Mouse (Mus musculus): ENCODE results near the gene Snapin. TPM values are rescaled to one million over a fixed set of nuclear protein-coding genes. Genes with fewer than 3 reads are reported as not detected.
A peak's percentile ranks its signal among the peaks of the same experiment; 100 is the strongest.

Snapin gene
- 20.7 and 25.3 TPM in 2 replicates for polyA plus RNA-seq (2012; rRNA removed)

GRCm38 (mm10) chr3:90490696-90491256 is at the start of gene Snapin:
Gene Snapin, minus strand, starts transcription at chr3:90491033.
- Histone ChIP-seq H3K4me1 (ENCODE audit: control insufficient read depth, insufficient read depth, low read length) (peaks cover 12% of the 10 kb centered on the region; the same call in 1 of the 2 replicates), H3K27ac (ENCODE audit: insufficient read depth, low read depth, low read length) (peak within 1 kb of the TSS; percentile 83), H3K27me3 (replicated peaks; ENCODE audit: control insufficient read depth, insufficient read depth, low read length) (no peaks in the 10 kb centered on the region), H3K36me3 (ENCODE audit: control insufficient read depth, insufficient read depth, low read length) (peaks cover 5% of the 10 kb centered on the region), H3K4me3 (ENCODE audit: insufficient read depth, low read depth, low read length) (peak within 1 kb of the TSS; percentile 74)
- peak; percentile 98 for DNase-seq
- under 1% methylated on average over 37 of the region's 37 CpGs for WGBS
- TF ChIP-seq POLR2A (IDR thresholded peaks at IDR 0.05; ENCODE audit: low read depth, low read length) (no peak), CTCF (conservative IDR thresholded peaks at IDR 0.05; ENCODE audit: insufficient read depth, insufficient read length, low read depth, low read length) (peak; percentile 78)

DNA sequence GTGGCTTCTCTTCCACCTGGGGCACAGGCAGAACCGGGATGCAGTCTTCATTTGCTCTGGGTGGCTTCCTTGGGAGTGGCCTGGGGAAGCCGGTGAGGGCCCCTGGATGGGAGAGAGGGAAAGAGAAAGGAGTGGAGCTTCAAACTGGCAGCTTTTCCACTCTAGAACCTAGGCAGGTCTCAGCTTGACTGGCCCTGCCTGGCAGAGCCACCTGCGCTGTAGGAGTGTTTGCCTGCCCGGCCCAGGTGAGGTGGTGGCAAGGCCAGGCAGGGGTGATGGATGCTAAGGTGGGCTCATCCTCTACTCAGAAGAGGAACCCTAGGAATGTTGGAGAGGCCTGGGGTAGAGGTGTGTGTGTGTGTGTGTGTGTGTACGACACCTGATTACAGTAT is 47.1 kb upstream of the Snapin start:
- 32% methylated on average over 5 of the region's 5 CpGs for WGBS
- Histone ChIP-seq H3K4me1 (ENCODE audit: control insufficient read depth, insufficient read depth, low read length) (peaks cover 8% of the 10 kb centered on the region), H3K4me3 (ENCODE audit: insufficient read depth, low read depth, low read length) (peak overlapping the region; percentile 73), H3K27ac (ENCODE audit: insufficient read depth, low read depth, low read length) (peak overlapping the region; percentile 96), H3K27me3 (replicated peaks; ENCODE audit: control insufficient read depth, insufficient read depth, low read length) (no peaks in the 10 kb centered on the region), H3K36me3 (ENCODE audit: control insufficient read depth, insufficient read depth, low read length) (no peaks in the 10 kb centered on the region)
- DNase-seq, result no peak
- no peak for TF ChIP-seq CTCF (conservative IDR thresholded peaks at IDR 0.05; ENCODE audit: insufficient read depth, insufficient read length, low read depth, low read length)
- no peak for TF ChIP-seq POLR2A (IDR thresholded peaks at IDR 0.05; ENCODE audit: low read depth, low read length)

DNA sequence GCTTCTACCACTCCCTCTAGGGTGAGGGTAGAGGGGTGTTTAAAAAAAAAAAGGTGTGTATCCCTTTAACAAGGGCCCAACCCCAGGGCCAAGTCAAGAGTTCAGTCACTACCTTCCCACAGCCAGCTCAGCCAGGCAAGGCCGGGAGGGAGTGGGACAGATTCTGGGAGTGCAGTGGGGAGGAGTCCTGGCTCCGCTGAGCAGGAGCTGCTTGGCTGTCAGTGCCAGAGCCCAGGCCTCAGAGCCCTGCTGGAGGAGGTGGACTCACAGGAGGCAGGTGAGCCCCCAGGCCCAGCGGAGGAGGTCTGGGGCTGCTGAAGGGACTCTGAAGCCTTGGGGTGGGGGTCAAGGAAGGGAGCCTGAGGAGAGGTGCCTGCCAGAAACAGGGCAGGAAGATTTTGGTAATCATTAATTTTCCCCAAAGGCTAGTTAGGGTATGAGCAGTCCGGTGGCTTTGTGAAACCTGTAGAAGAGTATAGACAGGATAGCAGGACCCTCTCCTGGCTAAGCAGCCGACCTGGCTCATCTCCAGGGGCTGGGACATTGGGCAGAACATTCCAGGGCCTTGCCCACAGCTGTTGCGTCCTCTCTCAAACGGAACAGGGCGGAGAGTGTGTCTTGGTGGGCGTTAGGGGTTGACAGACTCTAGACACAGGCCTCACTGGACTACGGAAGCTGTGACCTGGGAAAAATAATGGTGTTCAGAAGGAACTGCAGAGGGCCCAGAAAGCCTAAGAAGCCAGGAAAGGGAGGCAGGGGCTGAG is 46.5 kb upstream of the Snapin start, which contains the start of gene S100a16:
Gene S100a16 (plus strand): TSS at position 114 of the 764 bp plus-strand sequence.
- Histone ChIP-seq H3K27me3 (replicated peaks; ENCODE audit: control insufficient read depth, insufficient read depth, low read length) (no peaks in the 10 kb centered on the region), H3K4me3 (ENCODE audit: insufficient read depth, low read depth, low read length) (peak within 1 kb of the TSS; percentile 73), H3K4me1 (ENCODE audit: control insufficient read depth, insufficient read depth, low read length) (peaks cover 8% of the 10 kb centered on the region), H3K27ac (ENCODE audit: insufficient read depth, low read depth, low read length) (peak within 1 kb of the TSS; percentile 96), H3K36me3 (ENCODE audit: control insufficient read depth, insufficient read depth, low read length) (no peaks in the 10 kb centered on the region)
- WGBS, result 18% methylated on average over 10 of the region's 10 CpGs
- peak; percentile 93 for DNase-seq
- TF ChIP-seq CTCF (conservative IDR thresholded peaks at IDR 0.05; ENCODE audit: insufficient read depth, insufficient read length, low read depth, low read length) (no peak), POLR2A (IDR thresholded peaks at IDR 0.05; ENCODE audit: low read depth, low read length) (peak; percentile 79)

DNA sequence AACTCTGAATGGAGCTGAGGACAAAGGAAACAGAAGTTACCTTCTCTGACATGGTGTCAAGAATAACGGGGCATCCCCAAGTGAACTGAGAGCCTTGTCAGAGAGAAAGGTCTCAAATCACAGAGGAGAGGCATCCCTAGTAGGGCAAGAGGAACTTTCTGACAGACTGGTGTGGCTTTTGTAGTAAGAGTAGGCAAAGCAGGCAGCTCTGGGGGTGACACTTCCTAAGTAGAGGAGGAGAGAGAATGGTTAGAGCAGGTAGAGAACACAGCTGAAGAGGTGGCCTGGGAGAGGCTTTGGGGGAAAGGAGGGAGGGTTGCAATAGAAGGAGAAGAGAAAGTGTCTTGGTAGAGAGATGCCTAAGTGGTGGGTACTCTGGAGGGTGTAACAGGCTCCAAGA is 44.6 kb upstream of the Snapin start:
- H3K4me1 ChIP-seq (ENCODE audit: control insufficient read depth, insufficient read depth, low read length), result peaks cover 5% of the 10 kb centered on the region
- DNase-seq, result no peak
- H3K4me3 ChIP-seq (ENCODE audit: insufficient read depth, low read depth, low read length), result no peak overlapping the region
- no peaks in the 10 kb centered on the region for H3K27me3 ChIP-seq (replicated peaks; ENCODE audit: control insufficient read depth, insufficient read depth, low read length)
- TF ChIP-seq POLR2A (IDR thresholded peaks at IDR 0.05; ENCODE audit: low read depth, low read length), result no peak
- no peak for TF ChIP-seq CTCF (conservative IDR thresholded peaks at IDR 0.05; ENCODE audit: insufficient read depth, insufficient read length, low read depth, low read length)
- no peaks in the 10 kb centered on the region for H3K36me3 ChIP-seq (ENCODE audit: control insufficient read depth, insufficient read depth, low read length)
- 69% methylated on average over 1 of the region's 1 CpGs for WGBS
- no peak overlapping the region for H3K27ac ChIP-seq (ENCODE audit: insufficient read depth, low read depth, low read length)

- TF ChIP-seq POLR2A (IDR thresholded peaks at IDR 0.05; ENCODE audit: low read depth, low read length), result no peak
- TF ChIP-seq CTCF (conservative IDR thresholded peaks at IDR 0.05; ENCODE audit: insufficient read depth, insufficient read length, low read depth, low read length), result no peak
- Histone ChIP-seq H3K27me3 (replicated peaks; ENCODE audit: control insufficient read depth, insufficient read depth, low read length) (no peaks in the 10 kb centered on the region), H3K4me1 (ENCODE audit: control insufficient read depth, insufficient read depth, low read length) (peaks cover 2% of the 10 kb centered on the region; the same call in 1 of the 2 replicates), H3K36me3 (ENCODE audit: control insufficient read depth, insufficient read depth, low read length) (no peaks in the 10 kb centered on the region), H3K27ac (ENCODE audit: insufficient read depth, low read depth, low read length) (no peak overlapping the region), H3K4me3 (ENCODE audit: insufficient read depth, low read depth, low read length) (no peak overlapping the region)
- WGBS, result 61% methylated on average over 5 of the region's 5 CpGs
- no peak for DNase-seq
Measured at GRCm38 (mm10) chr3:90531713-90532112, 40.9 kb upstream of the Snapin start.

DNA sequence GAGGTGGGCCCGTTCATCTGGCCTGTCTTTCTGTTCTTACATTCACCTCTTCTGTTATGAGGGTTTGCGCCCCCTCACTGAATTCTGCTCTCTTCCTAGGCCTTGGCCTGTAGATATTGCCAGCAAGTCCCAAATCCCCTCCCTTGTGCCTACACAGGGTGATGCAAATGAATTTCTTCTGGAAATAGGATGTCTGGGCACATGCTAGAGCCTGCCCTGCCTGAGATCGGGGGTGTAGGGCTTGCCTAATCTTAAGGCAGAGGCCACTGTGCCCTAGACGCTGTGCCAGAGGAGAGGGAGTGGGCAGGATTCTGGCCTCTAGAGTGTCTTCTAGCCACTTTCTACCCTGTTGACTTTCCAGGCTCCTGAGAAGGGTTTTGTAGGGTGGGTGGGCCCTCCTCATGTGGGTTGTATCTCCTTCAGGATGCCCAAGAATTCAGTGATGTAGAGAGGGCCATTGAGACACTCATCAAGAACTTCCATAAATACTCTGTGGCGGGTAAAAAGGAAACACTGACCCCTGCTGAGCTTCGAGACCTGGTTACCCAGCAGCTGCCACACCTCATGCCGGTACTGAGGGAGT is 36.5 kb upstream of the Snapin start:
- H3K36me3 ChIP-seq (ENCODE audit: control insufficient read depth, insufficient read depth, low read length), result no peaks in the 10 kb centered on the region; the same call in 1 of the 2 replicates
- H3K4me3 ChIP-seq (ENCODE audit: insufficient read depth, low read depth, low read length), result no peak overlapping the region
- H3K27me3 ChIP-seq (replicated peaks; ENCODE audit: control insufficient read depth, insufficient read depth, low read length), result no peaks in the 10 kb centered on the region
- WGBS, result 89% methylated on average over 7 of the region's 7 CpGs
- no peak for TF ChIP-seq CTCF (conservative IDR thresholded peaks at IDR 0.05; ENCODE audit: insufficient read depth, insufficient read length, low read depth, low read length)
- TF ChIP-seq POLR2A (IDR thresholded peaks at IDR 0.05; ENCODE audit: low read depth, low read length), result no peak
- no peak for DNase-seq
- H3K4me1 ChIP-seq (ENCODE audit: control insufficient read depth, insufficient read depth, low read length), result no peaks in the 10 kb centered on the region
- no peak overlapping the region for H3K27ac ChIP-seq (ENCODE audit: insufficient read depth, low read depth, low read length)

DNA sequence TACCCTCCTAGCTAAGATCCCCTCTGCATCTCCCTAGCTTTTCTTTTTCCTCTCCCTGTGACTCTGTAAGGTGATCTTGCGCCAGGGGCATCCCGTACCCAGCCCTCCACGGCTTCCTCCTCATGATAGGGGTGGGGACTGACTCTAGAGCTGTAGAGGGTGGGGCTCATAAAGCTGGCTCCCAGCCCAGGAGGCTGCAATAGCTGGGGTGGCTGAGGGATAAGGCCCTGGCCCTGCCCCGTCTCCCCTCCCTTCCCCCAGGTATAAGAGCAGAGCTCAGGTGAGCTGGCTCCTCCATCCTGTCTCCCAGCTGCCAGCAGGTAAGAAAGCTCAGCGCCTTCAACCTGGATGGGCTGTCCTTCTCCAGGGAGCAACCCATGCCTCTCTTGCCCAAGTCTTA is 35.7 kb upstream of the Snapin start, which contains the start of gene S100a14:
Gene S100a14 (plus strand): TSS at position 277 of the 400 bp plus-strand sequence.
- Histone ChIP-seq H3K4me3 (ENCODE audit: insufficient read depth, low read depth, low read length) (no peak within 1 kb of the TSS), H3K36me3 (ENCODE audit: control insufficient read depth, insufficient read depth, low read length) (no peaks in the 10 kb centered on the region; the same call in 1 of the 2 replicates), H3K27me3 (replicated peaks; ENCODE audit: control insufficient read depth, insufficient read depth, low read length) (no peaks in the 10 kb centered on the region), H3K4me1 (ENCODE audit: control insufficient read depth, insufficient read depth, low read length) (no peaks in the 10 kb centered on the region), H3K27ac (ENCODE audit: insufficient read depth, low read depth, low read length) (no peak within 1 kb of the TSS)
- TF ChIP-seq CTCF (conservative IDR thresholded peaks at IDR 0.05; ENCODE audit: insufficient read depth, insufficient read length, low read depth, low read length), result no peak
- TF ChIP-seq POLR2A (IDR thresholded peaks at IDR 0.05; ENCODE audit: low read depth, low read length), result no peak
- no peak for DNase-seq
- WGBS, result 62% methylated on average over 5 of the region's 5 CpGs

Data from kidney, adult 2 months (tissue).